Mouse (Mus musculus): ENCODE measurements around the gene Fam3c. TPM values are rescaled to one million over a fixed set of nuclear protein-coding genes. Genes with fewer than 3 reads are reported as not detected.
A peak's percentile ranks its signal among the peaks of the same experiment; 100 is the strongest.

The Fam3c gene
- polyA plus RNA-seq, 1 experiment from 2014 or later, result 46.2 TPM

- Histone ChIP-seq H3K9me3 (ENCODE audit: control insufficient read depth, low read length) (0 out of 2 replicates have a peak, but pooled peaks cover 3% of the 10 kb centered on the region), H3K4me1 (replicated peaks; ENCODE audit: control insufficient read depth, insufficient read depth, low read length) (no peaks in the 10 kb centered on the region), H3K27me3 (replicated peaks; ENCODE audit: control insufficient read depth, insufficient read depth, low read length) (no peaks in the 10 kb centered on the region), H3K36me3 (ENCODE audit: control insufficient read depth, insufficient read depth, low read length) (no peaks in the 10 kb centered on the region), H3K4me2 (ENCODE audit: low read length) (no peak overlapping the region), H3K27ac (ENCODE audit: low read depth) (no peak overlapping the region), H3K9ac (ENCODE audit: low read length) (no peak overlapping the region), H3K4me3 (ENCODE audit: low read depth, low read length) (no peak overlapping the region)
- no peak for ATAC-seq (replicated peaks; ENCODE audit: low FRiP score, low TSS enrichment, low read depth)
- no peak for DNase-seq (ENCODE audit: low spot score)
- 53% methylated on average over 3 of the region's 3 CpGs for WGBS
Observed at GRCm38 (mm10) chr6:22361941-22362340, 5.9 kb upstream of the Fam3c start.

GRCm38 (mm10) chr6:22359019-22359418, 3.0 kb upstream of the Fam3c start:
- Histone ChIP-seq H3K27me3 (replicated peaks; ENCODE audit: control insufficient read depth, insufficient read depth, low read length) (no peaks in the 10 kb centered on the region), H3K4me3 (ENCODE audit: low read depth, low read length) (no peak overlapping the region), H3K27ac (ENCODE audit: low read depth) (no peak overlapping the region), H3K9ac (ENCODE audit: low read length) (no peak overlapping the region), H3K9me3 (ENCODE audit: control insufficient read depth, low read length) (0 out of 2 replicates have a peak, but pooled peaks cover 3% of the 10 kb centered on the region), H3K4me1 (replicated peaks; ENCODE audit: control insufficient read depth, insufficient read depth, low read length) (peaks cover 12% of the 10 kb centered on the region; the same call in 1 of the 2 replicates), H3K4me2 (ENCODE audit: low read length) (no peak overlapping the region), H3K36me3 (ENCODE audit: control insufficient read depth, insufficient read depth, low read length) (no peaks in the 10 kb centered on the region)
- no peak for DNase-seq (ENCODE audit: low spot score)
- 33% methylated on average over 1 of the region's 1 CpGs for WGBS
- ATAC-seq (replicated peaks; ENCODE audit: low FRiP score, low TSS enrichment, low read depth), result no peak

GRCm38 (mm10) chr6:22357351-22357750, 1.3 kb upstream of the Fam3c start:
- 96% methylated on average over 4 of the region's 4 CpGs for WGBS
- Histone ChIP-seq H3K27me3 (replicated peaks; ENCODE audit: control insufficient read depth, insufficient read depth, low read length) (no peaks in the 10 kb centered on the region), H3K4me3 (ENCODE audit: low read depth, low read length) (no peak overlapping the region)

GRCm38 (mm10) chr6:22355396-22356085, 502 bp downstream of the Fam3c start:
- Histone ChIP-seq H3K9ac (ENCODE audit: low read length) (peak overlapping the region; percentile 81), H3K27ac (ENCODE audit: low read depth) (peak overlapping the region; percentile 78), H3K9me3 (ENCODE audit: control insufficient read depth, low read length) (0 out of 2 replicates have a peak, but pooled peaks cover 3% of the 10 kb centered on the region), H3K36me3 (ENCODE audit: control insufficient read depth, insufficient read depth, low read length) (no peaks in the 10 kb centered on the region), H3K4me3 (ENCODE audit: low read depth, low read length) (peak overlapping the region; percentile 76), H3K4me2 (ENCODE audit: low read length) (peak overlapping the region; percentile 56), H3K4me1 (replicated peaks; ENCODE audit: control insufficient read depth, insufficient read depth, low read length) (peaks cover 17% of the 10 kb centered on the region), H3K27me3 (replicated peaks; ENCODE audit: control insufficient read depth, insufficient read depth, low read length) (no peaks in the 10 kb centered on the region)
- no peak for DNase-seq (ENCODE audit: low spot score)
- ATAC-seq (replicated peaks; ENCODE audit: low FRiP score, low TSS enrichment, low read depth), result peak; percentile 81
- WGBS, result 1% methylated on average over 52 of the region's 62 CpGs

More at GRCm38 (mm10) chr6:22357351-22357750, 1.3 kb upstream of the Fam3c start:
- peaks cover 17% of the 10 kb centered on the region; the same call in 1 of the 2 replicates for H3K4me1 ChIP-seq (replicated peaks; ENCODE audit: control insufficient read depth, insufficient read depth, low read length)
- no peak overlapping the region for H3K9ac ChIP-seq (ENCODE audit: low read length)
- no peak overlapping the region for H3K4me2 ChIP-seq (ENCODE audit: low read length)
- H3K27ac ChIP-seq (ENCODE audit: low read depth), result no peak overlapping the region
- no peak for ATAC-seq (replicated peaks; ENCODE audit: low FRiP score, low TSS enrichment, low read depth)
- 0 out of 2 replicates have a peak, but pooled peaks cover 3% of the 10 kb centered on the region for H3K9me3 ChIP-seq (ENCODE audit: control insufficient read depth, low read length)
- no peak for DNase-seq (ENCODE audit: low spot score)
- no peaks in the 10 kb centered on the region for H3K36me3 ChIP-seq (ENCODE audit: control insufficient read depth, insufficient read depth, low read length)

GRCm38 (mm10) chr6:22354675-22355074, 1.4 kb downstream of the Fam3c start:
- 81% methylated on average over 7 of the region's 7 CpGs for WGBS
- peak overlapping the region; percentile 76 for H3K4me3 ChIP-seq (ENCODE audit: low read depth, low read length)
- no peak overlapping the region for H3K9ac ChIP-seq (ENCODE audit: low read length)
- ATAC-seq (replicated peaks; ENCODE audit: low FRiP score, low TSS enrichment, low read depth), result no peak
- H3K4me1 ChIP-seq (replicated peaks; ENCODE audit: control insufficient read depth, insufficient read depth, low read length), result peaks cover 17% of the 10 kb centered on the region
- 0 out of 2 replicates have a peak, but pooled peaks cover 3% of the 10 kb centered on the region for H3K9me3 ChIP-seq (ENCODE audit: control insufficient read depth, low read length)
- no peaks in the 10 kb centered on the region for H3K36me3 ChIP-seq (ENCODE audit: control insufficient read depth, insufficient read depth, low read length)
- H3K27ac ChIP-seq (ENCODE audit: low read depth), result no peak overlapping the region
- no peak for DNase-seq (ENCODE audit: low spot score)
- H3K4me2 ChIP-seq (ENCODE audit: low read length), result peak overlapping the region; percentile 56
- H3K27me3 ChIP-seq (replicated peaks; ENCODE audit: control insufficient read depth, insufficient read depth, low read length), result no peaks in the 10 kb centered on the region

- H3K4me1 ChIP-seq (replicated peaks; ENCODE audit: control insufficient read depth, insufficient read depth, low read length), result peaks cover 17% of the 10 kb centered on the region
- no peak overlapping the region for H3K9ac ChIP-seq (ENCODE audit: low read length)
- H3K27me3 ChIP-seq (replicated peaks; ENCODE audit: control insufficient read depth, insufficient read depth, low read length), result no peaks in the 10 kb centered on the region
- 35% methylated on average over 1 of the region's 1 CpGs for WGBS
- peak overlapping the region; percentile 56 for H3K4me2 ChIP-seq (ENCODE audit: low read length)
- ATAC-seq (replicated peaks; ENCODE audit: low FRiP score, low TSS enrichment, low read depth), result no peak
- no peak for DNase-seq (ENCODE audit: low spot score)
- 0 out of 2 replicates have a peak, but pooled peaks cover 3% of the 10 kb centered on the region for H3K9me3 ChIP-seq (ENCODE audit: control insufficient read depth, low read length)
- H3K36me3 ChIP-seq (ENCODE audit: control insufficient read depth, insufficient read depth, low read length), result no peaks in the 10 kb centered on the region
- no peak overlapping the region; the same call in 1 of the 2 replicates for H3K4me3 ChIP-seq (ENCODE audit: low read depth, low read length)
- H3K27ac ChIP-seq (ENCODE audit: low read depth), result no peak overlapping the region
Observed at GRCm38 (mm10) chr6:22354031-22354430, 2.0 kb downstream of the Fam3c start.

- DNase-seq (ENCODE audit: low spot score), result no peak
- no peaks in the 10 kb centered on the region for H3K27me3 ChIP-seq (replicated peaks; ENCODE audit: control insufficient read depth, insufficient read depth, low read length)
- no peak overlapping the region for H3K9ac ChIP-seq (ENCODE audit: low read length)
- no peak overlapping the region for H3K4me2 ChIP-seq (ENCODE audit: low read length)
- peaks cover 26% of the 10 kb centered on the region for H3K4me1 ChIP-seq (replicated peaks; ENCODE audit: control insufficient read depth, insufficient read depth, low read length)
- H3K27ac ChIP-seq (ENCODE audit: low read depth), result no peak overlapping the region
- no peaks in the 10 kb centered on the region for H3K9me3 ChIP-seq (ENCODE audit: control insufficient read depth, low read length)
- H3K4me3 ChIP-seq (ENCODE audit: low read depth, low read length), result no peak overlapping the region
- ATAC-seq (replicated peaks; ENCODE audit: low FRiP score, low TSS enrichment, low read depth), result no peak
- no peaks in the 10 kb centered on the region for H3K36me3 ChIP-seq (ENCODE audit: control insufficient read depth, insufficient read depth, low read length)
- 74% methylated on average over 9 of the region's 9 CpGs for WGBS
Observed at GRCm38 (mm10) chr6:22351551-22351950, 4.5 kb downstream of the Fam3c start.

- no peak overlapping the region for H3K9ac ChIP-seq (ENCODE audit: low read length)
- H3K4me3 ChIP-seq (ENCODE audit: low read depth, low read length), result no peak overlapping the region
- no peaks in the 10 kb centered on the region for H3K27me3 ChIP-seq (replicated peaks; ENCODE audit: control insufficient read depth, insufficient read depth, low read length)
- no peak overlapping the region for H3K27ac ChIP-seq (ENCODE audit: low read depth)
- no peaks in the 10 kb centered on the region for H3K36me3 ChIP-seq (ENCODE audit: control insufficient read depth, insufficient read depth, low read length)
- no peaks in the 10 kb centered on the region for H3K9me3 ChIP-seq (ENCODE audit: control insufficient read depth, low read length)
- 45% methylated on average over 4 of the region's 4 CpGs for WGBS
- DNase-seq (ENCODE audit: low spot score) (no peak), ATAC-seq (replicated peaks; ENCODE audit: low FRiP score, low TSS enrichment, low read depth) (no peak)
- peaks cover 24% of the 10 kb centered on the region for H3K4me1 ChIP-seq (replicated peaks; ENCODE audit: control insufficient read depth, insufficient read depth, low read length)
- no peak overlapping the region for H3K4me2 ChIP-seq (ENCODE audit: low read length)
Observed at GRCm38 (mm10) chr6:22350239-22350571, 5.8 kb downstream of the Fam3c start.
